Mouse (Mus musculus): ENCODE measurements around the gene Lypd6b.

DNA sequence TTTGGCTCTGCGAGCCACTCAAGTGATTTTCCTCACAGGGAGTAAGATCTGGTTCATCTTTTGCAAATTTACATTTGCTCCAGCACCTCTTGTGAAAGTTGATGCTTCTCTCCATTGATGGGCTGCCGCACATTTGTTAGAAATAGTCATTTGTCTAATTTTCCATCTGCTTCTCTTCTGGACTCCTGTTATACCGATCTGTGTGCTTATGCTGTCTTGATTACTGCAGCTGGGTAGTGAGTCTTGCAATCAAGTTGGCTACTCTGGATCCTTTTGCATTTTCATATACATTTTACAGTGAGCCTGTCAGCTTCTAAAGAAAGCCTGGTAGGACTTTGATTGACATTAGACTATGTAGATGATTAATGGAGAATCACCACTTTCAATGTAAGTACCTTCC is 59.4 kb downstream of the Lypd6b start:
- TF ChIP-seq POLR2A (IDR thresholded peaks at IDR 0.05; ENCODE audit: insufficient read depth, low read length) (no peak), CTCF (IDR thresholded peaks at IDR 0.05; ENCODE audit: low read depth, low read length) (no peak)

Data from ES-Bruce4 (cell line).